Mouse (Mus musculus): ENCODE data around the gene Galk1. TPM values are rescaled to one million over a fixed set of nuclear protein-coding genes. Genes with fewer than 3 reads are reported as not detected.

The Galk1 gene
- 45.4 and 51.7 TPM in 2 replicates for polyA plus RNA-seq (2012; rRNA removed)

- peak; percentile 67 for DNase-seq (ENCODE audit: low spot score)
These were observed at the start of gene Galk1 for GRCm38 (mm10) chr11:116012262-116012947. Gene Galk1, minus strand, starts transcription at chr11:116012719.

GRCm38 (mm10) chr11:116061641-116062415 is 49.3 kb upstream of the Galk1 start:
- no peak for DNase-seq (ENCODE audit: low spot score)

- no peak for DNase-seq (ENCODE audit: low spot score)
These were observed 48.1 kb upstream of the Galk1 start for GRCm38 (mm10) chr11:116060596-116060995.

- DNase-seq (ENCODE audit: low spot score): no peak
These were observed 47.1 kb upstream of the Galk1 start for GRCm38 (mm10) chr11:116059691-116060025.

- no peak for DNase-seq (ENCODE audit: low spot score)
These were observed 46.6 kb upstream of the Galk1 start for GRCm38 (mm10) chr11:116058868-116059690.

GRCm38 (mm10) chr11:116058022-116058614 is 45.6 kb upstream of the Galk1 start:
- no peak for DNase-seq (ENCODE audit: low spot score)

- DNase-seq (ENCODE audit: low spot score): no peak
These were observed 44.8 kb upstream of the Galk1 start for GRCm38 (mm10) chr11:116057237-116057881.

GRCm38 (mm10) chr11:116055873-116056272 is 43.4 kb upstream of the Galk1 start:
- no peak for DNase-seq (ENCODE audit: low spot score)

GRCm38 (mm10) chr11:116053510-116054229 is 41.2 kb upstream of the Galk1 start:
- no peak for DNase-seq (ENCODE audit: low spot score)

- no peak for DNase-seq (ENCODE audit: low spot score)
These were observed 37.7 kb upstream of the Galk1 start for GRCm38 (mm10) chr11:116050196-116050595.

GRCm38 (mm10) chr11:116049610-116050009 is 37.1 kb upstream of the Galk1 start:
- no peak for DNase-seq (ENCODE audit: low spot score)

- no peak for DNase-seq (ENCODE audit: low spot score)
These were observed 32.7 kb upstream of the Galk1 start for GRCm38 (mm10) chr11:116045173-116045572.

GRCm38 (mm10) chr11:116043286-116043685 is 30.8 kb upstream of the Galk1 start:
- DNase-seq (ENCODE audit: low spot score): no peak

GRCm38 (mm10) chr11:116042372-116043138 is 30.0 kb upstream of the Galk1 start:
- no peak for DNase-seq (ENCODE audit: low spot score)

- no peak for DNase-seq (ENCODE audit: low spot score)
These were observed 29.3 kb upstream of the Galk1 start for GRCm38 (mm10) chr11:116041833-116042232.

GRCm38 (mm10) chr11:116040593-116040992 is 28.1 kb upstream of the Galk1 start:
- no peak for DNase-seq (ENCODE audit: low spot score)

GRCm38 (mm10) chr11:116037826-116038225 is 25.3 kb upstream of the Galk1 start:
- DNase-seq (ENCODE audit: low spot score): no peak

GRCm38 (mm10) chr11:116036671-116037070 is 24.2 kb upstream of the Galk1 start:
- DNase-seq (ENCODE audit: low spot score): no peak

GRCm38 (mm10) chr11:116034584-116034983 is 22.1 kb upstream of the Galk1 start:
- DNase-seq (ENCODE audit: low spot score): no peak

Data from urinary bladder, adult 2 months (tissue).